Mouse (Mus musculus) heart, postnatal 0 days (tissue): ENCODE measurements around the gene Tmem268.

Source experiments
- CTCF ChIP-seq: IDR thresholded peaks from 2 replicates; pipeline ENCODE4 v1.5.1; 2016; ENCODE audit warnings: antibody characterized with exemption, control low read depth, low read depth
- EP300 ChIP-seq: IDR thresholded peaks from 2 replicates; pipeline ENCODE4 v1.6.1; 2016; ENCODE audit warnings: antibody characterized with exemption, low read depth

DNA sequence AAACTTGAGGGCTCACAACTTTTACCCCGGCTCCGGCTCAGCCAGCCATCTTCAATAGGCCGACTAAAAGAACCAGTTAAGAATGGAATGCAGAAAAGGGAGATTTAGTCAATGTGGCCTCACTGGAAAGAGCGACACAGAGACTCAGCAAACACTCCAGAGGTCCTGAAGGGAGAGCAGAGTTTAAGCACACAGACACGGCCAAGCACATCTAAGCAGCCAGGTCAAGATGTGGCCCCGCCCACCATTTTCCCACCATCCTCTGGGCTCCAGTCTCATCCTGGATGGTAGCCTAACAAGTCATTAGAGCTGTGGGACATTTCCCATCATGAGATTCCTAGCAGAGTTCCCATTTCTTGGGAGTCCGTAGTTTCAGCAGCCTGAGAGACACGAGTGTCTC is 10.7 kb downstream of the Tmem268 start:
- no peak for TF ChIP-seq CTCF
- TF ChIP-seq EP300 = no peak
